In genomic region chr9:88329166-88329748, GRCm38 (mm10) we compare ENCODE assay signal across 8 mouse cellular contexts. TPM values are rescaled to one million over a fixed set of nuclear protein-coding genes. Genes with fewer than 3 reads are reported as not detected.
DNase-seq lines count a peak whose midpoint lies in the region; ATAC-seq and TF ChIP-seq lines count a peak whose summit lies in the region.

No protein-coding gene starts in this region.

- H3K4me3 ChIP-seq in intestine, postnatal 0 days (ENCODE audit: low read depth, low read length) = 0 out of 2 replicates have a peak overlapping the region, but pooled peaks have one; percentile 2

- H3K9ac ChIP-seq in intestine, postnatal 0 days (ENCODE audit: low read depth, low read length) = no peak overlapping the region

- TF ChIP-seq CTCF in intestine, postnatal 0 days (IDR thresholded peaks at IDR 0.05; ENCODE audit: low read depth) = no peak

- no peak overlapping the region for H3K27ac ChIP-seq in intestine, postnatal 0 days (ENCODE audit: low read depth, low read length)

- ATAC-seq in intestine, postnatal 0 days = no peak

- DNase-seq in kidney, adult 18-20 months = peak; percentile 13
- DNase-seq in kidney, adult 11 months = no peak
- DNase-seq in ES-CJ7 (ENCODE audit: low read depth, low spot score) = peak; percentile 64
- peak; percentile 35 for DNase-seq in lung, postnatal 25 days (ENCODE audit: low spot score)
- DNase-seq in urinary bladder, postnatal 10 days (ENCODE audit: low spot score) = no peak
- DNase-seq in left cerebral cortex, adult 8-10 months (ENCODE audit: low spot score in 2 of 2) = no peak
- no peak for DNase-seq in urinary bladder, postnatal 25 days (ENCODE audit: low spot score)

- H3K9me3 ChIP-seq in intestine, postnatal 0 days (ENCODE audit: control insufficient read depth) = no peaks in the 10 kb centered on the region

- no peaks in the 10 kb centered on the region for H3K36me3 ChIP-seq in intestine, postnatal 0 days (ENCODE audit: control insufficient read depth, insufficient read depth)

- peaks cover 12% of the 10 kb centered on the region for H3K27me3 ChIP-seq in intestine, postnatal 0 days (replicated peaks; ENCODE audit: control insufficient read depth, insufficient read depth, low read length)

- no peaks in the 10 kb centered on the region for H3K4me1 ChIP-seq in intestine, postnatal 0 days (replicated peaks; ENCODE audit: control insufficient read depth, insufficient read depth, low read length)

- peak overlapping the region; percentile 27; the same call in 1 of the 2 replicates for H3K4me2 ChIP-seq in intestine, postnatal 0 days (replicated peaks; ENCODE audit: low read depth)

- 32% methylated on average over 10 of the region's 10 CpGs for WGBS in intestine, postnatal 0 days

RNA-seq across cellular contexts. Expression of gene Nt5e, which starts 2.3 kb away (rescaled TPM):
- 20.2 and 21.0 TPM in 2 replicates for polyA plus RNA-seq in intestine, postnatal 0 days (2015; fragmentation: Nextera tagmentation; extraction: Ambion mirVana)
- total RNA-seq in left cerebral cortex, adult 8-10 months (2022) = 1 to 10 TPM; 4.7 to 6.5 (median 5.6) TPM

Comparison
In these comparisons a context has a peak if more than half of its experiments do, and no peak if none do; other contexts are left out.
1. DNase-seq: peak in kidney, adult 18-20 months (single experiment), ES-CJ7 (single experiment) and lung, postnatal 25 days (single experiment); none in kidney, adult 11 months (single experiment), urinary bladder, postnatal 10 days (single experiment), left cerebral cortex, adult 8-10 months (0 of 2) and urinary bladder, postnatal 25 days (single experiment).